Mouse (Mus musculus) small intestine, adult 2 months (tissue): ENCODE results near the gene Txk.

Source experiments
- CTCF ChIP-seq: fragments of 200-500 bp; IDR thresholded peaks from 2 replicates; pipeline ENCODE4 v1.5.1; 2012; ENCODE audit warnings: low read depth, mild to moderate bottlenecking, control low read depth, inconsistent platforms, low read length, moderate library complexity, mixed read lengths; ENCODE audit not compliant: insufficient replicate concordance, insufficient read length; ENCODE audit errors: extremely low read depth
- POLR2A ChIP-seq: fragments of 200-500 bp; IDR thresholded peaks from 2 replicates; pipeline ENCODE4 v1.6.1; 2012; ENCODE audit warnings: low read depth, mild to moderate bottlenecking, control low read depth, inconsistent platforms, low read length, moderate library complexity

GRCm38 (mm10) chr5:72647958-72648595 is 104.5 kb downstream of the Txk start:
- TF ChIP-seq POLR2A (no peak), CTCF (no peak)
